ENCODE assay signal across 26 mouse cellular contexts in genomic region chr14:77180241-77180640, GRCm38 (mm10). TPM values are rescaled to one million over a fixed set of nuclear protein-coding genes. Genes with fewer than 3 reads are reported as not detected.
DNase-seq lines count a peak whose midpoint lies in the region; ATAC-seq and TF ChIP-seq lines count a peak whose summit lies in the region.
"Had no signal": no experiment of that assay in that cellular context is flagged by ENCODE, and none has a peak within 500 bp of the region (broad histone marks: within the 10 kb centered on the region; RNA-seq: fewer than 3 reads in every experiment).

No protein-coding gene starts in this region.

- 70% methylated on average over 7 of the region's 7 CpGs for WGBS in neural tube, embryonic 15.5 days

- intact Hi-C loops in left cerebral cortex, postnatal 36 days (cut with DNase I) = no loop called here

- TF ChIP-seq POLR2A in myocyte (IDR thresholded peaks at IDR 0.05; ENCODE audit: insufficient read length, low read depth) = no peak

- peak; percentile 39 to 41 for DNase-seq in layer of hippocampus, adult 8-10 months (ENCODE audit: low spot score in 2 of 2)
- DNase-seq in layer of hippocampus, postnatal 14 days (ENCODE audit: low spot score in 2 of 2) = no peak
- no peak for DNase-seq in neural tube, embryonic 10.5 days (ENCODE audit: extremely low spot score, low spot score)
- DNase-seq in left cerebral cortex, postnatal 36 days (ENCODE audit: low spot score in 2 of 2) = peak; percentile 53 to 56
- no peak for DNase-seq in retina, embryonic 14.5 days (ENCODE audit: low spot score)
- DNase-seq: adrenal gland, adult 2 months; cerebellum, adult 18-20 months; cerebellum, postnatal 25 days; layer of hippocampus, postnatal 36 days; liver, embryonic 13.5 days; lung, adult 2 months; lung, postnatal 14 days; midbrain, embryonic 14.5 days; thymus, adult 2 months had no signal

- H3K4me2 ChIP-seq in neural tube, embryonic 15.5 days = no peak overlapping the region
- H3K4me2 ChIP-seq in myocyte (ENCODE audit: low read depth) = peak overlapping the region; percentile 19
- H3K4me2 ChIP-seq: embryonic facial prominence, embryonic 13.5 days; forebrain, embryonic 15.5 days; hindbrain, embryonic 14.5 days; limb, embryonic 12.5 days; liver, embryonic 13.5 days; neural tube, embryonic 13.5 days; stomach, embryonic 15.5 days had no signal

- 0 out of 2 replicates have a peak overlapping the region, but pooled peaks have one; percentile 9 for H3K27ac ChIP-seq in neural tube, embryonic 15.5 days (replicated peaks)
- H3K27ac ChIP-seq: embryonic facial prominence, embryonic 13.5 days; forebrain, embryonic 15.5 days; heart, embryonic 10.5 days; hindbrain, embryonic 14.5 days; kidney, postnatal 0 days; limb, embryonic 12.5 days; liver, embryonic 13.5 days; neural tube, embryonic 13.5 days; stomach, embryonic 15.5 days had no signal

- no peak overlapping the region for H3ac ChIP-seq in myocyte (ENCODE audit: control insufficient read depth, insufficient read length)

- H3K79me2 ChIP-seq in myocyte (ENCODE audit: control insufficient read depth, insufficient read depth) = no peaks in the 10 kb centered on the region

- no peaks in the 10 kb centered on the region for H3K9me3 ChIP-seq in neural tube, embryonic 15.5 days (replicated peaks)
- H3K9me3 ChIP-seq: embryonic facial prominence, embryonic 13.5 days; forebrain, embryonic 15.5 days; heart, embryonic 10.5 days; limb, embryonic 12.5 days; liver, embryonic 13.5 days; neural tube, embryonic 13.5 days; stomach, embryonic 15.5 days had no signal

- peaks cover 22% of the 10 kb centered on the region for H3K4me1 ChIP-seq in neural tube, embryonic 15.5 days
- H3K4me1 ChIP-seq: forebrain, embryonic 15.5 days; heart, embryonic 10.5 days; liver, embryonic 13.5 days; stomach, embryonic 15.5 days had no signal

- H3K9ac ChIP-seq in neural tube, embryonic 15.5 days (replicated peaks) = no peak overlapping the region
- H3K9ac ChIP-seq: embryonic facial prominence, embryonic 13.5 days; forebrain, embryonic 15.5 days; hindbrain, embryonic 14.5 days; limb, embryonic 12.5 days; liver, embryonic 13.5 days; neural tube, embryonic 13.5 days; stomach, embryonic 15.5 days had no signal

- H3K27me3 ChIP-seq in neural tube, embryonic 15.5 days (replicated peaks) = no peaks in the 10 kb centered on the region
- no peaks in the 10 kb centered on the region for H3K27me3 ChIP-seq in myocyte (ENCODE audit: control insufficient read depth, insufficient read depth, insufficient read length)
- H3K27me3 ChIP-seq: embryonic facial prominence, embryonic 13.5 days; forebrain, embryonic 15.5 days; limb, embryonic 12.5 days; liver, embryonic 13.5 days; neural tube, embryonic 13.5 days; stomach, embryonic 15.5 days had no signal

- no peak for ATAC-seq in neural tube, embryonic 15.5 days (ENCODE audit: low FRiP score)
- ATAC-seq: forebrain, embryonic 15.5 days had no signal

- H3K4me3 ChIP-seq in neural tube, embryonic 15.5 days (replicated peaks) = no peak overlapping the region
- no peak overlapping the region for H3K4me3 ChIP-seq in myocyte
- H3K4me3 ChIP-seq: embryonic facial prominence, embryonic 13.5 days; forebrain, embryonic 15.5 days; heart, embryonic 10.5 days; limb, embryonic 12.5 days; liver, embryonic 13.5 days; neural tube, embryonic 13.5 days; stomach, embryonic 15.5 days had no signal

- H3K36me3 ChIP-seq in neural tube, embryonic 15.5 days = no peaks in the 10 kb centered on the region; the same call in 1 of the 2 replicates
- H3K36me3 ChIP-seq in myocyte (ENCODE audit: control insufficient read depth, insufficient read depth) = no peaks in the 10 kb centered on the region
- H3K36me3 ChIP-seq: embryonic facial prominence, embryonic 13.5 days; forebrain, embryonic 15.5 days; heart, embryonic 10.5 days; limb, embryonic 12.5 days; liver, embryonic 13.5 days; neural tube, embryonic 13.5 days; stomach, embryonic 15.5 days had no signal

TF ChIP-seq in myocyte, 11 proteins besides CTCF, POLR2A, EP300 and RAD21:
- TF ChIP-seq TCF3 (IDR thresholded peaks at IDR 0.05; ENCODE audit: insufficient read length, low read depth) (no peak), MAX (IDR thresholded peaks at IDR 0.05; ENCODE audit: low read depth) (no peak), CEBPB (IDR thresholded peaks at IDR 0.05; ENCODE audit: insufficient read depth, poor library complexity, severe bottlenecking) (no peak), TCF12 (IDR thresholded peaks at IDR 0.05; ENCODE audit: insufficient read depth, poor library complexity, severe bottlenecking) (no peak)
TF ChIP-seq in myocyte: peak in this region for 0.

RNA-seq across cellular contexts. Expression of gene Enox1, which starts 23.7 kb away (rescaled TPM):
- total RNA-seq in layer of hippocampus, adult 8-10 months (2022) = 10 to 100 TPM; 52.2 to 66.6 (median 56.4) TPM
- 10 to 100 TPM; 60.2 TPM for total RNA-seq in layer of hippocampus, postnatal 14 days (2021)
- polyA plus RNA-seq in neural tube, embryonic 15.5 days (2015; fragmentation: Nextera tagmentation; extraction: Ambion mirVana) = 36.7 and 45.0 TPM in 2 replicates
- total RNA-seq in left cerebral cortex, postnatal 36 days (2021) = 10 to 100 TPM; 36.4 to 62.3 TPM
- polyA plus RNA-seq in myocyte (2012; fragmentation: generic; extraction: Trizol) = 3.1 TPM
- total RNA-seq: megakaryocyte, adult 5-6 weeks; MEL had no signal

Comparison
In these comparisons a context has a peak if more than half of its experiments do, and no peak if none do; other contexts are left out.
1. DNase-seq: peak in layer of hippocampus, adult 8-10 months (2 of 2) and left cerebral cortex, postnatal 36 days (2 of 2); none in layer of hippocampus, postnatal 14 days (0 of 2), neural tube, embryonic 10.5 days (single experiment) and retina, embryonic 14.5 days (single experiment).